Mouse (Mus musculus) gastrocnemius, adult 8-10 months (tissue): ENCODE measurements around the gene Ccdc191. TPM values are rescaled to one million over a fixed set of nuclear protein-coding genes. Genes with fewer than 3 reads are reported as not detected.

ENCODE experiments used
- DNase-seq, 2 experiments: peaks; one replicate each; pipeline ENCODE4 v3.0.0; 2022; ENCODE audit warnings: low spot score in 2 of 2
- total RNA-seq, 4 experiments: library from RNA; stranded (reverse); gene quantifications; 2 replicates each; pipeline ENCODE4 v1.2.4; 2022

Ccdc191 gene
- total RNA-seq = 1 to 10 TPM; 1.1 to 2.1 (median 1.4) TPM

DNA sequence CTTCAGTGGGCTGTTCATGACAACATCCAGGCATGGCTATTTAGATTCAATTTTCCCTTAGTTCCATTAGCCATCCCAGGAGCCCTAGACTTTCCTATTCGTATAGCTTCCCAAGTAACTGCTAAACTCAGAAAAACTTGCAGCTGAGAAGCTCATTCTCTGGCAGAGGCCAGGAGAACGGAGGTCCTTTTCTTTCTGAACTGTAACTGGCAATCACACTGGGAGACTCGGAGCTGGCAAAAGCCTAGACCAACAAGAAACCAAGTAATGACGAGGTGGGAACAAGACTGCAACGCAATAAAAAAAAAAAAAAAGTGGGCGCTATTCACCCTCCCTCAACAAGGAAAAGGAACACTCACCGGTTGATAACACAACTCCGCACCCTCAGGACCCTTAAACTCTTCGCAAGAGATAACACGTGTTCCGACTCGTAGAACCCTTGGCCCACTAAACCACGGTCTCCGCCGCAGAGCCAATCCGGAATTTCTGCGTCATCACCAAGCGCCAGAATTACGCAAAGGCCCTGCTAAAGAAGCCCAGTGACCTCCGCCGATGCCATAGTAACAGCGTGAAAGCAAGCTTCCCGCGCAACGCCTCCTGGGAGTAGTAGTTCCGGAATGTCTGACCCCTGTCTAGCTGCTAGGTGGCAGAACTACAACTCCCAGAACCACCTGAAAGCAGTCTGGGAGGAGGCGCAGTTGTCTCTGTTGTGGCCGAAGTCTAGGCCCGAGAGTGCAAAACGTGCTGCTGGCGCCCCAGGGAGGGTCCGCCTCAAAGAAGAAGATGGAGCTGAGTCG lies at the start of gene Ccdc191:
TSS of gene Ccdc191 (plus strand) at position 593 of the 797 bp plus-strand sequence.
- DNase-seq = peak; percentile 99

DNA sequence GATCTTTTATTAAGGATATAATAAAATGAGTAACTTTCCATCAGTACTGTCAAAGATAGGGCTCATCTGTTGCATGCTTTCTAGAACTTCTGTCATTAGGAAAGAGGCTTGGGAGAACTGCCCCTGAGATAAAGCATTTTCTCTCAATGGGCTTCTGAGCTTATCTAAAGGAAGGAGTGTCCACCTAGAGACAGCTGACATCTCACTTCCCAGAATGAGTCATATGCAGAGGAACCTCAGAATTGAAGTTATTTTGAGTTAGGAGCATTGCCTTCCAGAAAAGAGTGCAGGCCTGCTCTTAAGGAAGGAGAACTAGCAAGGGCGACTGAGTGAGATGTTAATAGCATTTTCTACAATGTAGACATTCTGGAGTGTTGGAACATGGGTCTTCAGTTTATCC lies 48.4 kb upstream of the Ccdc191 start:
- no peak for DNase-seq

DNA sequence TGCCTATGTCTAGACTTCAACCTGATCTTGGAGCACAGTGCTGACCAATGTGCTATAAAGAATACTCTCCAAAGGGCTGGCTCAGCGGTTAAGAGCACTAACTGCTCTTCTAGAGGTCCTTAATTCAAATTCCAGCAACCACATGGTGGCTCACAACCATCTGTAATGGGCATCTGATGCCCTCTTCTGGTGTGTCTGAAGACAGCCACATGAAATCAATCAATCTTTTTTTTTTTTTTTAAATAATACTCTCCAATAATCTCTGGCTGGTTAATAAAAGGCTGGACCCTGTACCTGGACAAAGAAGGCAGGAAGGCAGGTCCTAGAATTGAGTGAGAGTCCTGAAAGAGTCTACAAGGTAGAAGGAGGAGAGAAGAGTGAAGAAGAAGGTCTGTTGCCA lies 39.8 kb upstream of the Ccdc191 start:
- no peak for DNase-seq

DNA sequence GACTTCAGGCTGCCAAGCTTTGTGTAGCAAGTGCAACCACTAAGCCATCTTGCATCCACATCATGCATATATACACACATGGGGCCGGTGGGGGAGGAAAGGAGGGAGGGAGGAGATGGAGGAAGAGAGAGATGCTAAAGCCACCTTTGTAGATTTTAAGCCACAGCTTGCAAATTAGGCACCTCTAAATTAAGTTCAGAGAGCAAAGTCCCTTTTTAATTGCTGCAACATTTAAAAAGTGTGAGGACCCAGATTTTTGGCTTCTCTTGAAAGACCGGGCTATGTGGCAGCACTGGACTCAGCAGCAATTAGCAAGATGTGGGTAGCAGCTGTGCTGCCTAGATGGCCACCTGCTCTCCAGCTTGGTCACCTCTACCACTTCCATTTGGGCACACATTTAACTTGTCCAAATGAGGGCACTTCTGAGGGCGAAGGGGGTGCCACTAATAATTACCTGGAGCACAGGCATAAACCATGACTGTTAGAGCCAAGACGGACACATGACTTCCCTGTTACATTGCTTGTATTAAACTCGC lies 30.6 kb upstream of the Ccdc191 start:
- no peak for DNase-seq

DNA sequence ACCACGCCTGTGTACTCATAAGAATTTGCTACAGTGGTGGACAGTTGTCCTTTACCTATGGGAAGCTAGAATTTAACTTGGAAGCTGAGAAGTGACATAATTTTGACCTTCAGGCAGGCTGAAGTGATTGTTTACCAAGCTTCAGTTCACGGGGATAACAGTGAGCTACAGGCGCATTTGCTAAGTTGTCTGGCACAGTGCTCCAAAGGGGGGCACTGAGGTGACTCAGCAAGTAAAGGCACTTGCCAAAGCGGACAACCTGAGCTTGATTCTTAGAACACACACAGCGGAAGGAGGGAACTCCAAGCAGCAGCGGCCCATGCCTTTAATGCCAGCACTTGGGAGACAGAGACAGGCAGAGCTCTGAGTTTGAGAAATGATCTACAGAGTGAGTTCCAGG lies 29.0 kb upstream of the Ccdc191 start:
- no peak for DNase-seq

DNA sequence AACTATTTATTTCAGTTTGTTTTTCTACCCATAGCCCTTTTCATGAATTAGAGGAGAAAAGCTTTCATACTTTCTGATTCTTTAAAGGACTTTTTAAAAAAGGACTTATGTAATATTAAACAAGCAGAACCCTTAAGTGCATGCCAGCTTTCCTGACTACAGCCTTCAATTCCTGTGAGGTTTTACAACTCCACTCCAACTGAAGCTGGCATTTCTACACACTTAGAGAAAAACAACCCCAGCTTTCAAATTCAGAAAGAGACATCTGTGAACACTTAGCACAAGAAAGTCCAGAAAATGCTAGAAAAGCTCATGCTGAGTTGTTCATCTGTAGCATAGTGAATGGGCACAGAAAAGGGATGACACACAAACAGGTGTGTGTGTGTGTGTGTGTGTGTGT lies 19.8 kb upstream of the Ccdc191 start:
- DNase-seq = no peak

DNA sequence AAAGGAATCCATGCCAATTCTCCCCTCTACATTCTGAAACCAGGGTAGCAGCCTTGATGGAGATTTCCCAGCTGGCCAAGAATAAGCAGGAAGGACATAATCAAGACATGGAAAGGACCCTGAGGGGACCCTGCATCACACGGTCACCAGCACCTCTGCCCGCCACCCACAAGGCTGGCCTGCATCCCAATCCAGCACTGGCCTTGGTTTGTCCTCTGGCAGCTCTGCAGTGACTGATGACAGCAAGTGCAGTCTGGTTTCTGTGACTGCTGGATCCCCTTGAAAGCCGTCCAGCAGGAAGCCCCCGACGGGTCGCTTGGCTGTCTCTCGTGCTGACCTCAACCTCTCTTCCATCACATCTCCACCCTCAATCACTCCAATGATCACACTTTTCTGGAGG lies 18.2 kb upstream of the Ccdc191 start:
- no peak for DNase-seq

DNA sequence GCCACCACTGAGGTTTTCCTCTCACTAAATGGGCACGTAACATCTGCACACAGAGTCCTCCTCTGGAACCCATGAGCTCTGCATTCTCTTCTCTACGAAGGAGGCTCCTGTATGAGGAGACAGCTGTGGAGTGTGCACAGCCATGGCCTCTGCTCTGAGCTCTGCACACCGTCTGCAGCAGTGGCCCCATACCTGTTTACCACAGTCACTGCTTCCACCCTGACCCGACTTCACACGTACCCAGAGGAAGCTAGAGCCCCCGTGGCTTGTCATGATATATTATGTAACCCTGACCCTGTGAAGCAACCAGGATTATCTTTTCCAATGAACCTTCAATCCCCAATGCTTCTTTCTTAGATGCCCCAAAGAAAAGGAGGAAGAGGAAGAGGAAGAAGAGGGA lies 9.8 kb upstream of the Ccdc191 start:
- DNase-seq = no peak

DNA sequence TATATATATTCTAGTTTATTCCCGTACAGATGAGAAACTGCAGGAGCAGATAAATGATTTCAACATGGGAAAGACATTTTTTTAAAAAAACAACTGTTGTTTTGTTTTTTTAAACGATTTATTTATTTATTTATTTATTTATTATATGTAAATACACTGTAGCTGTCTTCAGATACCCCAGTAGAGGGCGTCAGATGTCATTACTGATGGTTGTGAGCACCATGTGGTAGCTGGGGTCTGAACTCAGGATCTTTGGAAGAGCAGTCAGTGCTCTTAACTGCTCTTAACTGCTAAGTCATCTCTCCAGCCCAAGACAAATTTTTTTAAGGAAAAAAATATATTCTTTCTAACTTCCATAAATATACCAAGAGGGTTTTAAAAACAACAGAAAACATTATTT lies 8.0 kb upstream of the Ccdc191 start:
- DNase-seq = no peak

DNA sequence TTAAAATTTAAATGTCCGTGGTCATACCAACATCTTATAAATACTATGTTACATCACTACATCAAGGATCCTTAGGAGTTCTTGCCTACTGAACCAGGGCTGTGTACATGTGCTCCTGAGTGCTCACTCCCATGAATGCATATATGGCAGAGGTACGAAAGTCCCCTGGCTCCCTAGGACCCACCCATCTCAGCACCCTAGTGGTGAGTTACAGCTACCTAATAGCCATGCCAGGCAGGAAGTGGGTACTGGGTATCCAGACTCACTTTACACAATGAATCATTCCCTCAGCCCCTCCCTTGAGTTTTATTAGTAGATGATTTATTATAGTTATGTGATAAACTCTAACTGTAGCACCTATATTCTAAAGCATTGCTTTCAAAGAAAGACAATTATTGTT lies 7.3 kb upstream of the Ccdc191 start:
- no peak for DNase-seq

DNA sequence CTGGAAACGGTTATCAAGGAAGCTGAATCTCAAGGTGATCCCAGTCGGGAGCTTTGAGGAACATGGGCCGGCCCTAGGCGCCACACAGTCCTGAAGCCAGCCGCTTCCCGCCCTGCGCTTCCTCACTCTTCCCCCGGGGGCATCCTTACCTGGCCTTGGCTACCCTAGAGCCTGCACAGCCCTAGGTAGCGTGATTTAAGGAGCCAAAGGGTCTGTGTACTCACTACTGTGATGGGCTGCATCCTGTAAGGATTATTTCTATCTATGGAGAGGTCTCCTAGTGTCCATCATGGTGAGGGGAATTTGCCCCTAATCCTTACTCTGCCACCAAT lies 371 bp downstream of the Ccdc191 start:
- no peak for DNase-seq

DNA sequence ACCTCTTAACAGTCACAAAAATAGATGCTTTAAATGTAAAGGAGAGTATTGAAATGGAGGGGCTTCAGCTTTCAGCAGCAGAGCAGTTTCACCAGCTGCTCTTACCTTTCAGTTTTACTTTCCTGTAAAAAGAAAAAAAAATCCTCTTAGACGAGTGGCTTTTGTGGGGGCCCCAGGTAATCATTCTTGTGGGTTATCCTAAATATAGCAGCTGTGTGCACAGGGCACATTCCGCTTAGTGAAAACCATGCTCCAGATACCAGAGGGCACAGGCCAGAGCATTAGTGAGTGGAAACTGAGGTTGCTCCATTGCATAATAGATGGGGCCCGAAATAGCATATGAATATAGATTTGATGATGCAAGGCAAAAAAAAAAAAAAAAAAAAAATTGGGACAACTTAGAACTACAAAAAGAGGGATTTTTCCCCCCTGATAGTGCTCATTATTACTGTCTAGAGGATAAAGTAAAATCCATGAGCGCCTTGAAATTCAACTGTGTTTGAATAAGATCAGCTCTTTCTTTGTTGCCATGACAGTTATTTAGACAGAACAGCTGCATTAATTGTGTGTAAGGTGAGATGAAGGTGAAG lies 1.2 kb downstream of the Ccdc191 start:
- no peak for DNase-seq

DNA sequence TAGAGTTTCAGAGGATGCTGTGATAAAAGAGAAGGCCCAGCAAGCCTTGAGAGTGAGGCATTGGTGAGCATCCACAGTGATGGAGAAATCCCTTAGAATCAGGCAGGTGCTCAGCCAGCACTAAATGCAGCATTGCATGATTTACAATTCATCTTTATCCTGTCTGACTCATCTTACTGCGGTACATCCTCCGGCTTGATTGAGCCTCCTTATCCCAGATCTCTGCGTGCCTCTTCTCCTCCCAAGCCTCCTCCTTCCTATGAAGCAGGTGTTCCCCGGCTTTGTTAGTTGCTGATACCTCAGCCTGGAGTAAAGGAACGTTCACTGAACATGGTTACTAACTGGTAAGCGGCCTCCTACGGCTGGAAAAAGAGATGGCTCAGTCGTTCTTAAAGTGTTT lies 4.9 kb downstream of the Ccdc191 start:
- DNase-seq = no peak

DNA sequence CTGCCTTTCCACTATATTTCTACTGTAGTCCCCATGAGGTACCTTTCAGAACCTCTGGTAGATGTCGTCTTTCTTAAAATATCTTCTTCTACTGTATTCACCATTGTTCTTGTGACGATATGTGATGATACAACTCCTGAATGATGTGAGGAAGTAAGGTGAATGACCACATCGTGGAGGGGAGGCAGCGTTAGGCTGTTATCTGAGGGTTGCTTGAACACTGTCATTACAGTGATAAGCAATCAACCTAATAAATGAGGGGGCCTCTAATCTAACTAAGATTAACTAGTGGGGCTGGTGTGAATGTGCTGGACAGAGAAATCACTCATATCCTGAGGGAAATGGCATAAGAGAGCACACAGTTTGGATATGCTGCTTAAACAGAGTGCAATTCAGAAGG lies 10.5 kb downstream of the Ccdc191 start:
- DNase-seq = no peak

DNA sequence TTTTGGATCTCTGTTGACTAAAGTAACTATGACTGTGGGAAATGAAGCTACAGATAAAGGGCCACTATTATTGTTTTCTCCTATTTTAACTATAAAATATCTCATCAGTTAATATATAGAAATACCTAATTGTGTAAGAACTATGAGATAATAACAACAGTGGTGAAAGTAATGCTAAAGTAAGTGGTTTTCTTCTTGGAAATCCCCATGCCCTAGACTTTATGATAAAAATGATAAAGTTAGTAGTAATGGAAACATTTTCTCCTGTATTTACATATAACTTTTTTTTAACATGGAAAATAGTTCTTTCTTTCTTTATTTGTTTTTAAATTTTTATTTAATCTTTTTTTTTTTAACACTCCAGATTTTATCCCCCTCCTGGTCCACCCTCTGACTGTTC lies 11.0 kb downstream of the Ccdc191 start:
- DNase-seq = no peak

DNA sequence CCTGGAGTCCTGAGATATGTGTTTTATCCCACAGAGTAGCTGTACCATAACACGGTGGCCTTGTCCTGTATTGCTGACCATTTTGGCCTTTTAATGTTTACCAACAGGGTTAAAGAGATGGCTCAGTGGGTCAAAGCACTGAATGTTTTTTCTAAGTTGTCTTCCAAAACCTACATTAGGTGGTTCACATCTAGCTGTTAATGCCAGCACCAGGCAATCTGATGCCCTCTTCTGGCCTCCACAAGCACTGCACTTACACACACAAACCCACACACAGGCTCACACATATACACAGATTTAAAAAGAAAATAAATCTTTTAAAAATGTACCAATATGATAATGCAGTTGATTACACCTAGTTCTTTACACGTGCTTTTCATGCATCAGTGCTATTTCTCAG lies 19.3 kb downstream of the Ccdc191 start:
- DNase-seq = no peak

DNA sequence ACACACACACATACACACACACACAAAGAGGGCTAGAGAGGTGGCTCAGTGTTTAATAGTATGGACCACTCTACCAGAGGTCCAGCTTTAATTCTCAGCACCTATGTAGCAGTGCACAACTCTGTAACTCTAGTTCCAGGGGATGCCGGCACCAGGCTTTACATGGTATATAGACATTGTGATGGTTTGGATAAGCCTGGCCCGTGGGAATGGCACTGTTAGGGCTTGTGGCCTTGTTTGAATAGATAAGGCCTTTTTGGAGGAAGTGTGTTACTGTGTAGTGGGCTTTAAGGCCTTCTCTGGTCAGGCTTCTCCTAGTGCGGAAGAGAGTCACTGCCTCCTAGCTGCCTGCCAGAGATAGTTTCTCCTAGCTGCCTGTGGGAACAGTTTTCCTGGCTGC lies 29.3 kb downstream of the Ccdc191 start:
- no peak for DNase-seq

DNA sequence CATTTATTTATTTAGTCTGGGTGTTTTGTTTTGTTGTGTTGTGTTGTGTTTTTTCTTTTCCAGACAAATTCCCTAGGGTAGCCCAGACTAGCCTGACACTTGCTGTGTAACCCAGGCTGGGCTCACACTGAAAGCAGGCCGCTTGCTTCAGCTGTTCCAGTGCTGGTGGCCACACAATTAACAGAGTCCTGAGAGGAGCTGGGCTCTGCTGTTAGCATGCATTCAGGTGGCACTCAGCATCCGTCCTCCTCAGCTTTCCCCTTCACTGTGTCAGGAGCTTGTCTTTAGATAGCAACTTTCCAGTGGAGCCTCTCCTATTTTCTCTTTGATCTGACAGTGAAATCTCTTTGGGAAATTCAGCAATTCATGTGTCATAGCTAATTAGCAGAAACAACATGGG lies 32.4 kb downstream of the Ccdc191 start:
- DNase-seq = no peak

DNA sequence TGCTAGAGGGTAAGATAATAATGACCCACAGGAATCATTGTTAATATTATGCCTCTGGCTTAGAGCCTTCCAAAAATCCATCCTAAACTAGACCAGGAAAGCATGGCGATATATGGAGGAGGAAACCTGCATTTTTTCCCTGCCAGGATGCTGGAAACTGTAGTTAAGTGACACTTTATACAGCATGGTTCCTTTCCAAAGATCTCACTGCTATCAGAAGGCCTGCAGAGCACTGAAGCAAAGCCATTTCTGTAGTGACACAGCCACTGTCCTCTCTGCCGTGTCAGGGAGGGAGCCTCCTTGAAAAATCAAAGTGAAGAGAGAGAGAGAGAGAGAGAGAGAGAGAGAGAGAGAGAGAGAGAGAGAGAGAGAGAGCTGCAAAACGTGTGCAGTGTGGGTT lies 33.0 kb downstream of the Ccdc191 start:
- DNase-seq = no peak

DNA sequence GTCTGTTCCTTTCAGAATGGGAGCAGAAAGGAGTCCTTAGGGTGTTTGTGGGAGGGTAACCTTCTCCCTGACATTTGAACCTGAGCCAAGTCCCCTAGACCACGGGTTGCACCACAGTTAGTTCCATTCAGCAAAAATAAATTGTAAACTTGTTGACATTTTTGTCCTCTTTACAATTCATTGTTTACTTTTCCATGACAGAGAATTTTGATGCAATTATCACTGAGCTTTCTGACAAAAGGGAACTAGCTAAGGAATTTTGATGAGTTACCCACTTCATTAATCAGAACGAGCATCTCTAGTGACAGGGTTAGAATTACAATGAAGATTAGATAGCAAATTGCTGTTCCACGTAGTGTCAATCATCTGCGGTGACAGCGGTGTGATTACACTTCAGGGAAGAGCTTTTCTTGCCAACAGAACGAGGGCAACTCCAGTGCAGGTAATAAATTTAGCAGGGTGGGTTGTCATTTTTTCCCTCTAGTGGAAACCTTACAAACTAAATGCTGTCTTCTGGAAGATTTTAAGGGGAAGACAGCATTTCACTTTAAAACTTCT lies 35.5 kb downstream of the Ccdc191 start:
- DNase-seq = no peak

DNA sequence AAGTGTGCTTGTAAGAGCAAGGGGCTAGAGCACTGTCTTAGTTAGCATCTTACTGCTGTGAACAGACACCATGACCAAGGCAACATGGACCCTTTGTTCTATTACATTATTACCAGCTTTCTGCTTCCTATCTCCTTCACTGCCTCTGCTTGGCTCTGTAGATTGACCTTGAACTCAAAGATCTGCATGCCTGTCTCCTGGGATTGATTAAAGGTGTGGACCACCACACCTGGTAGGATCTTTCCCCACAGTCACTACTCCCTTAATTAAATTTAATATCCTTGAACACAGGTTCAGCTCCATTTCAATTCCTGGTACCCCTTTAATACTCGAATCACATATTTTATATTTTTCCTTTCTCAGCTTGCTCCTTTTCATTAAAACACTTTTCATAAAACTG lies 36.2 kb downstream of the Ccdc191 start:
- DNase-seq = no peak

DNA sequence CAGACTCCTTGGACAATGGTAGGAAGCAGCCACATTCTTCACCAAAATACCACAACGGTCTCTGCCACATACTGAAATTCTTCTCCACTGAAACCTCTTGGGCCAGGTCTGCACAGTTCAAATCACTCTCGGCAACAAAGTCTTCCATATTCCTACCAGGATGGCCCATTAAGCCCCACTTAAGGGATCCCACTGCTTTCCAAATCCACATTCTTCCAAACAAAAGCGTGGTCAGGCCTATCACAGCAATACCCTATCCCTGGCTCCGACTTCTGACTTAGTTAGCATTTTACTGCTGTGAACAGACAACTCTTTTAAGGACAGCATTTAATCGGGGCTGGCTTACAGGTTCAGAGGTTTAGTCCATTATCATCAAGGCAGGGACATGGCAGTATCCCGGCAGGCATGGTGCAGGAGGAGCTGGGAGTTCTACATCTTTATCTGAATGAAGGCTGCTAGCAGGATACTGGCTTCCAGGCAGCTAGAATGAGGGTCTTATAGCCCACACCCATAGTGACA lies 36.8 kb downstream of the Ccdc191 start, which contains the start of gene Qtrt2:
TSS of gene Qtrt2 (minus strand) at position 469 of the 519 bp plus-strand sequence.
- DNase-seq = no peak

DNA sequence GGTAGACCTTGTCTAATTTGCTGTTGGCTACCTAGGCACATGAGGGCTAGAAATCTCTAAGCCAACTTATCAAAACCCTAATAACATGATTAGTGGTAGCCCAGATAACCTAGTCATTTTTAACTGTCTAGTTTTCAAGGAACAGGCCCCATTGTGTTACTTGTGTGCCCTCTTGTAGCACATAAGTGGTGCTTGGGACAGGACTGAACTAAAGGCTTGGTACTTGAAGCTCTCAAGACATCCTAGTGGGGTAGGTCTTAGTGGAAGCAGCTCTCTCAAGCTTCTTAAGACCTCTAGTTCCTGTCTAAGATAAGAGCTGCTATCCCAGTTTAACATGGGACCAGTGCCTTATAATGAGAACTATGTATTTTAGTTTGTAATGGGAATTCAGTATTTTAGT lies 41.0 kb downstream of the Ccdc191 start:
- DNase-seq = no peak
